In genomic region chr17:25817662-25818061, GRCm38 (mm10) we compare ENCODE assay signal across 25 mouse cellular contexts. TPM values are rescaled to one million over a fixed set of nuclear protein-coding genes. Genes with fewer than 3 reads are reported as not detected.
"Had no signal": no experiment of that assay in that cellular context is flagged by ENCODE, and none has a peak within 500 bp of the region (broad histone marks: within the 10 kb centered on the region; RNA-seq: fewer than 3 reads in every experiment).

No protein-coding gene starts in this region.

- H3K4me3 ChIP-seq: layer of hippocampus, adult 2 months; limb, embryonic 12.5 days; limb, embryonic 15.5 days; midbrain, embryonic 12.5 days; midbrain, embryonic 15.5 days; myocyte; neural tube, embryonic 13.5 days; stomach, embryonic 15.5 days had no signal

- H3K9me3 ChIP-seq: limb, embryonic 12.5 days; limb, embryonic 15.5 days; midbrain, embryonic 12.5 days; midbrain, embryonic 15.5 days; neural tube, embryonic 13.5 days; stomach, embryonic 15.5 days had no signal

- H3K27ac ChIP-seq: kidney, postnatal 0 days; layer of hippocampus, adult 2 months; limb, embryonic 12.5 days; limb, embryonic 15.5 days; liver, embryonic 14.5 days; macrophage; midbrain, embryonic 12.5 days; midbrain, embryonic 15.5 days; neural tube, embryonic 13.5 days; stomach, embryonic 15.5 days had no signal

- H3K36me3 ChIP-seq: limb, embryonic 12.5 days; limb, embryonic 15.5 days; stomach, embryonic 15.5 days had no signal

- H3K4me2 ChIP-seq: limb, embryonic 12.5 days; limb, embryonic 15.5 days; liver, embryonic 11.5 days; lung, embryonic 14.5 days; midbrain, embryonic 12.5 days; midbrain, embryonic 15.5 days; neural tube, embryonic 13.5 days; stomach, embryonic 15.5 days had no signal

- DNase-seq: layer of hippocampus, adult 9-11 months; left cerebral cortex, postnatal 4 days; liver, postnatal 0 days; lung, embryonic 14.5 days; retina, postnatal 1 day; right cerebral cortex, postnatal 25 days; spleen, adult 18-20 months; thymus, adult 2 months; thymus, postnatal 14 days; thymus, postnatal 4 days had no signal

- H3K9ac ChIP-seq: limb, embryonic 12.5 days; limb, embryonic 15.5 days; liver, embryonic 14.5 days; liver, postnatal 0 days; lung, embryonic 14.5 days; midbrain, embryonic 12.5 days; midbrain, embryonic 15.5 days; neural tube, embryonic 13.5 days; stomach, embryonic 15.5 days had no signal

- H3K4me1 ChIP-seq: limb, embryonic 12.5 days had no signal

RNA-seq across cellular contexts. Expression of gene Fbxl16, which starts 8.8 kb away (rescaled TPM):
- total RNA-seq: megakaryocyte, adult 5-6 weeks; monocyte, adult 5-6 weeks; neutrophil, adult 5-6 weeks had no signal

RNA-seq across cellular contexts. Expression of gene Rhbdl1, which starts 19.4 kb away (rescaled TPM):
- total RNA-seq: monocyte, adult 5-6 weeks had no signal
